In genomic region chr11:67544656-67545432, GRCm38 (mm10) we compare ENCODE assay signal across 13 mouse cellular contexts.
DNase-seq lines count a peak whose midpoint lies in the region; ATAC-seq and TF ChIP-seq lines count a peak whose summit lies in the region.
"Had no signal": no experiment of that assay in that cellular context is flagged by ENCODE, and none has a peak within 500 bp of the region (broad histone marks: within the 10 kb centered on the region; RNA-seq: fewer than 3 reads in every experiment).

No protein-coding gene starts in this region.

- intact Hi-C loops in heart, postnatal 25 days (cut with DNase I): no loop called here
- intact Hi-C loops in left cerebral cortex, postnatal 14 days (cut with DNase I): loop anchor here (10.0 kb wide), 1 partner anchor 100 kb away; no protein-coding TSS in a partner anchor

- H3K36me3 ChIP-seq in lung, embryonic 15.5 days: no peaks in the 10 kb centered on the region
- H3K36me3 ChIP-seq in liver, adult 2 months (ENCODE audit: control insufficient read depth, insufficient read depth, low read length): no peaks in the 10 kb centered on the region
- no peaks in the 10 kb centered on the region for H3K36me3 ChIP-seq in stomach, embryonic 16.5 days (ENCODE audit: control insufficient read depth, insufficient read depth, low read length)
- H3K36me3 ChIP-seq: neural tube, embryonic 13.5 days had no signal

- no peak for TF ChIP-seq CTCF in liver, adult 2 months (IDR thresholded peaks at IDR 0.05; ENCODE audit: low read depth, low read length)

- peak overlapping the region; percentile 34; the same call in 1 of the 2 replicates for H3K27ac ChIP-seq in lung, embryonic 15.5 days
- no peak overlapping the region for H3K27ac ChIP-seq in liver, adult 2 months (replicated peaks; ENCODE audit: insufficient read depth, low read depth, low read length)
- peak overlapping the region; percentile 54; the same call in 1 of the 2 replicates for H3K27ac ChIP-seq in stomach, embryonic 16.5 days (ENCODE audit: low read length)
- H3K27ac ChIP-seq: hindbrain, postnatal 0 days; neural tube, embryonic 13.5 days had no signal

- ATAC-seq in lung, embryonic 15.5 days (ENCODE audit: borderline replicate concordance, extremely low read depth, low FRiP score, low TSS enrichment): peak; percentile 46; the same call in 1 of the 2 replicates
- ATAC-seq in stomach, embryonic 16.5 days (ENCODE audit: insufficient read depth, low FRiP score): peak; percentile 51
- ATAC-seq: hindbrain, postnatal 0 days had no signal

- 19% methylated on average over 11 of the region's 11 CpGs for WGBS in lung, embryonic 15.5 days
- 37% methylated on average over 11 of the region's 11 CpGs for WGBS in liver, adult 2 months
- 21% methylated on average over 11 of the region's 11 CpGs for WGBS in stomach, embryonic 16.5 days

- H3K27me3 ChIP-seq in lung, embryonic 15.5 days: no peaks in the 10 kb centered on the region
- H3K27me3 ChIP-seq in liver, adult 2 months (ENCODE audit: control insufficient read depth, insufficient read depth, low read length): no peaks in the 10 kb centered on the region
- H3K27me3 ChIP-seq in stomach, embryonic 16.5 days (ENCODE audit: control insufficient read depth, insufficient read depth, low read length): no peaks in the 10 kb centered on the region
- H3K27me3 ChIP-seq: neural tube, embryonic 13.5 days had no signal

- peaks cover 21% of the 10 kb centered on the region for H3K4me1 ChIP-seq in lung, embryonic 15.5 days
- H3K4me1 ChIP-seq in liver, adult 2 months (ENCODE audit: control insufficient read depth, insufficient read depth, low read length): peaks cover 6% of the 10 kb centered on the region
- peaks cover 12% of the 10 kb centered on the region for H3K4me1 ChIP-seq in stomach, embryonic 16.5 days (ENCODE audit: control insufficient read depth, insufficient read depth, low read length)

- no peaks in the 10 kb centered on the region for H3K9me3 ChIP-seq in lung, embryonic 15.5 days
- H3K9me3 ChIP-seq in stomach, embryonic 16.5 days (replicated peaks; ENCODE audit: control insufficient read depth, low read length): no peaks in the 10 kb centered on the region
- H3K9me3 ChIP-seq: neural tube, embryonic 13.5 days had no signal

- H3K79me2 ChIP-seq in liver, adult 2 months (ENCODE audit: control insufficient read depth, insufficient read depth, low read length): no peaks in the 10 kb centered on the region

- H3K4me3 ChIP-seq in lung, embryonic 15.5 days: no peak overlapping the region
- H3K4me3 ChIP-seq in liver, adult 2 months (ENCODE audit: insufficient read depth, low read depth, low read length): no peak overlapping the region
- no peak overlapping the region for H3K4me3 ChIP-seq in stomach, embryonic 16.5 days (replicated peaks; ENCODE audit: low read length)
- H3K4me3 ChIP-seq: neural tube, embryonic 13.5 days had no signal

- no peak overlapping the region for H3K9ac ChIP-seq in lung, embryonic 15.5 days
- H3K9ac ChIP-seq in liver, adult 2 months (ENCODE audit: low read depth, low read length): no peak overlapping the region
- 0 out of 2 replicates have a peak overlapping the region, but pooled peaks have one; percentile 28 for H3K9ac ChIP-seq in stomach, embryonic 16.5 days (ENCODE audit: low read length)
- H3K9ac ChIP-seq: neural tube, embryonic 13.5 days had no signal

- peak; percentile 92 for DNase-seq in heart, adult 11 months
- DNase-seq in heart, postnatal 25 days (ENCODE audit: low spot score): no peak
- DNase-seq in lung, postnatal 25 days (ENCODE audit: low spot score): no peak
- DNase-seq in liver, adult 2 months (ENCODE audit: extremely low read depth, low read depth, low spot score): peak; percentile 73
- DNase-seq in gastrocnemius, adult 8-10 months (ENCODE audit: low spot score in 2 of 2): no peak
- DNase-seq in left cerebral cortex, postnatal 14 days (ENCODE audit: low spot score in 2 of 2): no peak
- DNase-seq: adrenal gland, adult 2 months; cerebellum, adult 2 months; right cerebral cortex, postnatal 25 days had no signal

- no peak for TF ChIP-seq POLR2A in liver, adult 2 months (IDR thresholded peaks at IDR 0.05; ENCODE audit: extremely low read depth, insufficient read depth, low read length)

- H3K4me2 ChIP-seq in lung, embryonic 15.5 days: no peak overlapping the region
- H3K4me2 ChIP-seq in stomach, embryonic 16.5 days (ENCODE audit: low read depth, low read length): no peak overlapping the region
- H3K4me2 ChIP-seq: neural tube, embryonic 13.5 days had no signal

Comparison
In these comparisons a context has a peak if more than half of its experiments do, and no peak if none do; other contexts are left out.
1. DNase-seq: peak in heart, adult 11 months (single experiment) and liver, adult 2 months (single experiment); none in heart, postnatal 25 days (single experiment), lung, postnatal 25 days (single experiment), gastrocnemius, adult 8-10 months (0 of 2) and left cerebral cortex, postnatal 14 days (0 of 2).